Mouse (Mus musculus) heart, adult 2 months (tissue): ENCODE results near the gene Kdm1a. TPM values are rescaled to one million over a fixed set of nuclear protein-coding genes. Genes with fewer than 3 reads are reported as not detected.
A peak's percentile ranks its signal among the peaks of the same experiment; 100 is the strongest.

Experiments used
- DNase-seq, 2 experiments: peaks; one replicate each; pipeline ENCODE4 v3.0.0; 2021
- H3K27ac ChIP-seq: fragments of 200-600 bp; 2 replicates; pipeline ENCODE4 v1.8.1; 2022
- H3K27me3 ChIP-seq: fragments of 200-500 bp; 2 replicates; pipeline ENCODE4 v1.6.1; 2012; ENCODE audit warnings: mild to moderate bottlenecking, low read length, inconsistent platforms, mixed read lengths; ENCODE audit not compliant: control insufficient read depth, insufficient read depth
- H3K36me3 ChIP-seq: fragments of 200-500 bp; 2 replicates; pipeline ENCODE4 v1.6.1; 2012; ENCODE audit warnings: low read length, inconsistent platforms; ENCODE audit not compliant: control insufficient read depth, insufficient read depth
- H3K4me1 ChIP-seq: fragments of 200-500 bp; 2 replicates; pipeline ENCODE4 v1.6.1; 2011; ENCODE audit warnings: low read length; ENCODE audit not compliant: control insufficient read depth, insufficient read depth
- H3K4me3 ChIP-seq: fragments of 200-600 bp; 2 replicates; pipeline ENCODE4 v1.8.1; 2022
- H3K79me2 ChIP-seq: fragments of 200-500 bp; replicated peaks from 2 replicates; pipeline ENCODE4 v1.6.1; 2012; ENCODE audit warnings: mild to moderate bottlenecking, inconsistent platforms, low read length, moderate library complexity, mixed read lengths; ENCODE audit not compliant: control insufficient read depth, insufficient read depth
- H3K9ac ChIP-seq: fragments of 200-500 bp; 2 replicates; pipeline ENCODE4 v1.6.1; 2012; ENCODE audit warnings: low read depth, mild to moderate bottlenecking, control low read depth, inconsistent platforms, low read length, mixed read lengths
- CTCF ChIP-seq: fragments of 200-600 bp; IDR thresholded peaks from 2 replicates; pipeline ENCODE4 v1.8.1; 2022; ENCODE audit warnings: antibody characterized with exemption, mild to moderate bottlenecking, moderate library complexity
- EP300 ChIP-seq: fragments of 200-500 bp; IDR thresholded peaks from 2 replicates; pipeline ENCODE4 v1.6.1; 2011; ENCODE audit warnings: low read depth, low read length, control low read depth; ENCODE audit not compliant: insufficient read depth
- POLR2A ChIP-seq: fragments of 200-500 bp; IDR thresholded peaks from 2 replicates; pipeline ENCODE4 v1.6.1; 2011; ENCODE audit warnings: mild to moderate bottlenecking, low read depth, low read length, control low read depth; ENCODE audit not compliant: insufficient read depth
- WGBS: fragments of 180-500 bp; shearing (Covaris S2); methylation state at CpG from one replicate; pipeline ENCODE4 v1.1.7; 2018; 5-methylcytosine and 5-hydroxymethylcytosine counted together
- intact Hi-C: fragments of 180-260 bp; cut with DNase I; formaldehyde crosslinking; loops from one replicate; pipeline ENCODE4 v1.15.1; 2025
- polyA plus RNA-seq: library from polyadenylated mRNA; depleted of rRNA; stranded (reverse); fragments of >200 nt; gene quantifications from 2 replicates; pipeline ENCODE4 v1.2.3, GENCODE M21; 2012
- total RNA-seq, 2 experiments: library from RNA; stranded (reverse); gene quantifications; 2 replicates each; pipeline ENCODE4 v1.2.3; 2021

Gene Kdm1a
- total and polyA plus RNA-seq, 3 experiments: 18.7 to 27.1 (median 27.0) TPM

DNA sequence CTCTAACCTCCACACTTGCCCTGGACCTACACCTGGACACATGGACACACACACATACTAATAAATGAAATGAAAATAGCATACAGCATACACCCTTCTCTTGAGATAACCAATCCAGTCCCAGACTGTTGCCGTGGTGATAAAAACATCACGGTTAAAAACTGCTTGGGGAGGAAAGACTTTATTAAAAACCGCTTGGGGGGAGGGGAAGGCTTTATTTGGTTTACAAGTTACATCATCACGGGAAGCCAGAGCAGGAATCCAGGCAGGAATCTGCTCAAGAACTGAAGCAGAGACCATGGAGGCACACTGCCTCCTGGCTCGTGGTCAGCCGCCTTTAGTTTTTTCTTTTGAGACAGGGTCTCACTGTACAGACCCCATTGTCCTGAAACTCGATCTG lies 11.1 kb upstream of the Kdm1a start:
- TF ChIP-seq EP300 (no peak), CTCF (no peak), POLR2A (no peak)
- intact Hi-C loops: no loop called here
- no peaks in the 10 kb centered on the region for H3K4me1 ChIP-seq
- no peaks in the 10 kb centered on the region for H3K36me3 ChIP-seq
- no peaks in the 10 kb centered on the region for H3K27me3 ChIP-seq
- no peak overlapping the region for H3K4me3 ChIP-seq
- no peaks in the 10 kb centered on the region for H3K79me2 ChIP-seq
- no peak overlapping the region for H3K27ac ChIP-seq
- WGBS: 43% methylated on average over 7 of the region's 7 CpGs
- no peak for DNase-seq
- H3K9ac ChIP-seq: no peak overlapping the region

DNA sequence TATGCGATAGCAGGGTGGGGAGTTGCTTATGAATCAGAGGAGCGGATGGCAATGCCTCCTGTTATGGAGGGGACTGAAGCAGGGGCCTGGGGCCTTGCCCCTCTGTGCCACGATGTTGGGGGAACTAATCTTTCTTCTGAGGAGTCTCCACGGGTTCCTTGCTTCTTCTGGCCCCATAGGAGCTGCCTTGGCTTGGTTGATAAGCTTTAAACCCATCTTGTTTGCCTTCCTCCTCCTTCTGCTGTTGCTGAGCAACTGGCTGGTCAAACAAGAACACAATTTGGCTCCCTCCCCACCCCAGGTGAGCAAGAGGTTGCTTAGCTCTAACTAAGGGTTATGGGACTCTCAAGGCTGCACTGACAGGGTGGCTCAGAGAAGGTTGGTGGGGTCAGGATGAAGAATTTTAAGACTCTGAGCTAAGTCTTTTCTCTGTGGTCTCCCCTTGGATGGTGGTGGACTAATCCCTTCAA lies 7.9 kb upstream of the Kdm1a start, which contains the start of gene Tex46:
Gene Tex46 (plus strand): TSS at position 51 of the 470 bp plus-strand sequence.
- Histone ChIP-seq H3K27ac (no peak within 1 kb of the TSS), H3K27me3 (no peaks in the 10 kb centered on the region), H3K36me3 (no peaks in the 10 kb centered on the region), H3K4me1 (no peaks in the 10 kb centered on the region), H3K79me2 (no peaks in the 10 kb centered on the region), H3K4me3 (no peak within 1 kb of the TSS), H3K9ac (no peak within 1 kb of the TSS)
- DNase-seq: no peak
- WGBS: 58% methylated on average over 4 of the region's 4 CpGs
- TF ChIP-seq POLR2A (no peak), CTCF (no peak), EP300 (no peak)
- intact Hi-C loops: no loop called here

GRCm38 (mm10) chr4:136605756-136606485 lies 3.4 kb upstream of the Kdm1a start:
- no peak overlapping the region for H3K9ac ChIP-seq
- H3K4me3 ChIP-seq: no peak overlapping the region
- peaks cover 1% of the 10 kb centered on the region; the same call in 1 of the 2 replicates for H3K4me1 ChIP-seq
- peaks cover 3% of the 10 kb centered on the region for H3K36me3 ChIP-seq
- no peaks in the 10 kb centered on the region for H3K27me3 ChIP-seq
- intact Hi-C loops: no loop called here
- H3K27ac ChIP-seq: no peak overlapping the region
- TF ChIP-seq CTCF (no peak), EP300 (no peak), POLR2A (no peak)
- no peak for DNase-seq
- 90% methylated on average over 19 of the region's 19 CpGs for WGBS
- peaks cover 3% of the 10 kb centered on the region for H3K79me2 ChIP-seq

DNA sequence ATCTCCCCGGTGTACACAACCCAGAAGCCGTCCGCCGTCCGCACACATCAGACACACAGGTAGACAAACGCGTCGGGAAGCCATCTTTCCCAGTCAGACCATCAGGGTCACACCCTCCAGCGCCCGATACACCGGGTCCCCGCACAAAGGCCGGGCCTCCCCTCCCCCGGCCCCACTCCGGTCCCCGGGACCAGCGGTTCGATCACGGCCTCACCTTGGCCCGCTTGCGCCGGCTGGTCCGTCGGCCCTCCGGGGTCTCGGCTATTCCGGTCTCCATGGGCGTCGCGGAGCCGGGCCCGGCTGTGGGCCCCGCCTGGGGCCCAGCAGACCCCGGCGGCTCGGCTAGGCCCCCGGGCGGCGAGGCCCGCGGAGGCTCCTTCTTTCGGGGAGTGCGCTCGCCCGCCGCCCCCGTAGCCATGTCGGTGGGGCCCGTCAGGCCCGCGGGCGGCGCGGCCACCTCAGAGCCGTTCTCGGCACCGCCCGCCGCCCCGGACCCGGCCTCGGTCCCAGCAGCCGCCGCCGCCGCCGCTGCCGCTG lies 437 bp downstream of the Kdm1a start:
- WGBS: under 1% methylated on average over 68 of the region's 68 CpGs
- intact Hi-C loops: loop anchor here (2.0 to 5.0 kb wide), 3 partner anchors 75 to 549 kb away; partner anchors contain the start of gene Rpl11
- no peak for DNase-seq

DNA sequence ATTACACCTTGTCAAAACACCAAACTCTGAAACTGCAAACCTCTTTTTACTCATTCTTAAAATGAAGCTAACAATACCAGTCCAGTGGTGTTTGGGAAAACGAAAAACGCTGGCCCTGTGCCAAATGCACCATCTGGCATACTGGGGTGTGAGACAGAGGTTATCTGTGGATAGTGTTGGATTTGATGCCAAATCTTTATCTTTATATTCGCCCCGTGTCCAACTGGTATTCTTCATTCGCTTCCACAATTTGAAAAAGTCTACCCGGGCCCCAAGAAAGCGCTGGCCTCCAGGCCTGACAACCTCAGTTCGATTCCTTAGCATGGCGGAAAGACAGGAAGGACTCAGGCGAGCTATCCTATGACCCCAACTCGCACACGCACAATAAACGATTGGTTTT lies 1.0 kb downstream of the Kdm1a start:
- intact Hi-C loops: loop anchor here (5.0 kb wide), 2 partner anchors 74 to 144 kb away; no protein-coding TSS in a partner anchor

More for the DNA sequence above, 437 bp downstream of the Kdm1a start:
- Histone ChIP-seq H3K79me2 (peaks cover 7% of the 10 kb centered on the region), H3K27ac (peak overlapping the region; percentile 71), H3K36me3 (peaks cover 6% of the 10 kb centered on the region), H3K27me3 (no peaks in the 10 kb centered on the region), H3K4me3 (peak overlapping the region; percentile 82), H3K4me1 (peaks cover 1% of the 10 kb centered on the region; the same call in 1 of the 2 replicates), H3K9ac (peak overlapping the region; percentile 99)
- TF ChIP-seq CTCF (no peak), EP300 (no peak), POLR2A (no peak)

More for the DNA sequence above, 1.0 kb downstream of the Kdm1a start:
- peak overlapping the region; percentile 82 for H3K4me3 ChIP-seq
- no peaks in the 10 kb centered on the region for H3K27me3 ChIP-seq
- H3K27ac ChIP-seq: peak overlapping the region; percentile 71
- peaks cover 1% of the 10 kb centered on the region; the same call in 1 of the 2 replicates for H3K4me1 ChIP-seq
- DNase-seq: peak; percentile 51 to 58
- no peak overlapping the region for H3K9ac ChIP-seq
- TF ChIP-seq EP300 (no peak), POLR2A (no peak), CTCF (no peak)
- WGBS: 3% methylated on average over 13 of the region's 13 CpGs
- peaks cover 6% of the 10 kb centered on the region for H3K36me3 ChIP-seq
- peaks cover 7% of the 10 kb centered on the region for H3K79me2 ChIP-seq
